Mouse (Mus musculus) hindbrain, embryonic 16.5 days (tissue): ENCODE measurements around the gene Erc2. TPM values are rescaled to one million over a fixed set of nuclear protein-coding genes. Genes with fewer than 3 reads are reported as not detected.

Source experiments
- ATAC-seq: fragments of 200-750 bp; cut with Nextera tagmentation; 2 replicates; pipeline ENCODE4 v1.8.0; 2017; ENCODE audit warnings: moderate TSS enrichment, moderate library complexity
- H3K27ac ChIP-seq: fragments of 300-500 bp; sonication (generic); 2 replicates; pipeline ENCODE4 v1.5.1; 2014; ENCODE audit warnings: low read depth, mild to moderate bottlenecking, control low read depth, low read length, moderate library complexity
- H3K27me3 ChIP-seq: fragments of 300-500 bp; sonication (generic); replicated peaks from 2 replicates; pipeline ENCODE4 v1.6.1; 2014; ENCODE audit warnings: low read length; ENCODE audit not compliant: control insufficient read depth, insufficient read depth
- H3K36me3 ChIP-seq: fragments of 300-500 bp; sonication (generic); 2 replicates; pipeline ENCODE4 v1.6.1; 2014; ENCODE audit warnings: mild to moderate bottlenecking, low read length, moderate library complexity, mixed read lengths; ENCODE audit not compliant: control insufficient read depth, insufficient read depth
- H3K4me1 ChIP-seq: fragments of 300-500 bp; sonication (generic); 2 replicates; pipeline ENCODE4 v1.6.1; 2014; ENCODE audit warnings: low read depth, low read length; ENCODE audit not compliant: control insufficient read depth, insufficient read depth
- H3K4me2 ChIP-seq: fragments of 300-500 bp; sonication (generic); 2 replicates; pipeline ENCODE4 v1.6.1; 2014; ENCODE audit warnings: mild to moderate bottlenecking, low read length, control low read depth, moderate library complexity
- H3K4me3 ChIP-seq: fragments of 300-500 bp; sonication (generic); 2 replicates; pipeline ENCODE4 v1.5.1; 2014; ENCODE audit warnings: mild to moderate bottlenecking, low read length, control low read depth, moderate library complexity
- H3K9ac ChIP-seq: fragments of 300-500 bp; sonication (generic); 2 replicates; pipeline ENCODE4 v1.6.1; 2014; ENCODE audit warnings: low read depth, mild to moderate bottlenecking, control low read depth, low read length, moderate library complexity
- H3K9me3 ChIP-seq: fragments of 300-500 bp; sonication (generic); 2 replicates; pipeline ENCODE4 v1.6.1; 2014; ENCODE audit warnings: mild to moderate bottlenecking, low read length, moderate library complexity; ENCODE audit not compliant: control insufficient read depth
- whole genome bisulfite sequencing: fragments of 180-500 bp; shearing (Covaris S2); extraction: QIAGEN DNeasy Blood & Tissue Kit; methylation state at CpG from one replicate; pipeline ENCODE4 v1.1.7; 2014; 5-methylcytosine and 5-hydroxymethylcytosine counted together
- polyA plus RNA-seq: library from polyadenylated mRNA; unstranded; fragments of >200 nt; fragmentation: Nextera tagmentation; extraction: Ambion mirVana; gene quantifications from 2 replicates; pipeline ENCODE4 v1.2.1, GENCODE M21; 2015

The Erc2 gene
- polyA plus RNA-seq, 1 experiment from 2014 or later = 73.8 TPM

GRCm38 (mm10) chr14:27727541-27727940, 105.3 kb downstream of the Erc2 start:
- Histone ChIP-seq H3K27me3 (no peaks in the 10 kb centered on the region), H3K9ac (no peak overlapping the region), H3K36me3 (no peaks in the 10 kb centered on the region), H3K4me3 (no peak overlapping the region), H3K27ac (no peak overlapping the region), H3K4me1 (no peaks in the 10 kb centered on the region), H3K9me3 (no peaks in the 10 kb centered on the region), H3K4me2 (no peak overlapping the region)
- WGBS = 86% methylated on average over 8 of the region's 8 CpGs
- ATAC-seq = no peak

GRCm38 (mm10) chr14:27731086-27731485, 108.9 kb downstream of the Erc2 start:
- ATAC-seq = no peak
- H3K27ac ChIP-seq = no peak overlapping the region
- no peaks in the 10 kb centered on the region for H3K4me1 ChIP-seq
- H3K9me3 ChIP-seq = no peaks in the 10 kb centered on the region
- no peak overlapping the region for H3K4me2 ChIP-seq
- 45% methylated on average over 4 of the region's 4 CpGs for WGBS
- H3K4me3 ChIP-seq = no peak overlapping the region
- no peaks in the 10 kb centered on the region for H3K36me3 ChIP-seq
- H3K9ac ChIP-seq = no peak overlapping the region
- no peaks in the 10 kb centered on the region for H3K27me3 ChIP-seq

GRCm38 (mm10) chr14:27739436-27739835, 117.2 kb downstream of the Erc2 start:
- no peak for ATAC-seq
- WGBS = 16% methylated on average over 1 of the region's 1 CpGs
- Histone ChIP-seq H3K4me1 (peaks cover 5% of the 10 kb centered on the region; the same call in 1 of the 2 replicates), H3K9me3 (no peaks in the 10 kb centered on the region), H3K27me3 (no peaks in the 10 kb centered on the region), H3K27ac (no peak overlapping the region), H3K36me3 (no peaks in the 10 kb centered on the region), H3K4me3 (no peak overlapping the region), H3K9ac (no peak overlapping the region), H3K4me2 (no peak overlapping the region)

- no peak overlapping the region for H3K9ac ChIP-seq
- no peaks in the 10 kb centered on the region for H3K27me3 ChIP-seq
- peaks cover 5% of the 10 kb centered on the region; the same call in 1 of the 2 replicates for H3K4me1 ChIP-seq
- no peaks in the 10 kb centered on the region for H3K9me3 ChIP-seq
- H3K27ac ChIP-seq = no peak overlapping the region
- no peak overlapping the region for H3K4me2 ChIP-seq
- ATAC-seq = peak; percentile 64; the same call in 1 of the 2 replicates
- WGBS = 24% methylated on average over 3 of the region's 3 CpGs
- no peak overlapping the region for H3K4me3 ChIP-seq
- H3K36me3 ChIP-seq = no peaks in the 10 kb centered on the region
These were observed 119.2 kb downstream of the Erc2 start for GRCm38 (mm10) chr14:27741248-27741916.

GRCm38 (mm10) chr14:27754340-27754739, 132.1 kb downstream of the Erc2 start:
- Histone ChIP-seq H3K9me3 (no peaks in the 10 kb centered on the region), H3K27ac (no peak overlapping the region), H3K36me3 (no peaks in the 10 kb centered on the region), H3K4me3 (no peak overlapping the region), H3K9ac (no peak overlapping the region), H3K4me1 (no peaks in the 10 kb centered on the region), H3K4me2 (no peak overlapping the region), H3K27me3 (no peaks in the 10 kb centered on the region)
- ATAC-seq = no peak
- 72% methylated on average over 1 of the region's 1 CpGs for WGBS

GRCm38 (mm10) chr14:27756901-27757300, 134.7 kb downstream of the Erc2 start:
- WGBS = 93% methylated on average over 5 of the region's 5 CpGs
- no peaks in the 10 kb centered on the region for H3K9me3 ChIP-seq

GRCm38 (mm10) chr14:27758230-27758629, 136.0 kb downstream of the Erc2 start:
- Histone ChIP-seq H3K4me1 (no peaks in the 10 kb centered on the region), H3K36me3 (no peaks in the 10 kb centered on the region), H3K27ac (no peak overlapping the region), H3K9ac (no peak overlapping the region), H3K9me3 (no peaks in the 10 kb centered on the region), H3K27me3 (no peaks in the 10 kb centered on the region), H3K4me3 (no peak overlapping the region), H3K4me2 (no peak overlapping the region)
- 83% methylated on average over 1 of the region's 1 CpGs for WGBS
- no peak for ATAC-seq

More at GRCm38 (mm10) chr14:27756901-27757300, 134.7 kb downstream of the Erc2 start:
- Histone ChIP-seq H3K27ac (no peak overlapping the region), H3K36me3 (no peaks in the 10 kb centered on the region), H3K4me1 (no peaks in the 10 kb centered on the region), H3K9ac (no peak overlapping the region), H3K4me3 (no peak overlapping the region), H3K4me2 (no peak overlapping the region), H3K27me3 (no peaks in the 10 kb centered on the region)
- no peak for ATAC-seq

GRCm38 (mm10) chr14:27759069-27759628, 136.9 kb downstream of the Erc2 start:
- Histone ChIP-seq H3K27ac (no peak overlapping the region), H3K27me3 (no peaks in the 10 kb centered on the region), H3K36me3 (no peaks in the 10 kb centered on the region), H3K4me3 (no peak overlapping the region), H3K4me1 (no peaks in the 10 kb centered on the region), H3K9me3 (no peaks in the 10 kb centered on the region), H3K4me2 (no peak overlapping the region), H3K9ac (no peak overlapping the region)
- ATAC-seq = no peak
- 93% methylated on average over 6 of the region's 6 CpGs for WGBS

GRCm38 (mm10) chr14:27759982-27760381, 137.8 kb downstream of the Erc2 start:
- no peaks in the 10 kb centered on the region for H3K36me3 ChIP-seq
- 88% methylated on average over 9 of the region's 9 CpGs for WGBS
- H3K9me3 ChIP-seq = no peaks in the 10 kb centered on the region
- ATAC-seq = no peak
- H3K27ac ChIP-seq = no peak overlapping the region
- H3K27me3 ChIP-seq = no peaks in the 10 kb centered on the region
- no peaks in the 10 kb centered on the region for H3K4me1 ChIP-seq
- no peak overlapping the region for H3K4me2 ChIP-seq
- H3K4me3 ChIP-seq = no peak overlapping the region
- H3K9ac ChIP-seq = no peak overlapping the region
